Comparison of ENCODE assay signal across 9 mouse cellular contexts in the genomic region with DNA sequence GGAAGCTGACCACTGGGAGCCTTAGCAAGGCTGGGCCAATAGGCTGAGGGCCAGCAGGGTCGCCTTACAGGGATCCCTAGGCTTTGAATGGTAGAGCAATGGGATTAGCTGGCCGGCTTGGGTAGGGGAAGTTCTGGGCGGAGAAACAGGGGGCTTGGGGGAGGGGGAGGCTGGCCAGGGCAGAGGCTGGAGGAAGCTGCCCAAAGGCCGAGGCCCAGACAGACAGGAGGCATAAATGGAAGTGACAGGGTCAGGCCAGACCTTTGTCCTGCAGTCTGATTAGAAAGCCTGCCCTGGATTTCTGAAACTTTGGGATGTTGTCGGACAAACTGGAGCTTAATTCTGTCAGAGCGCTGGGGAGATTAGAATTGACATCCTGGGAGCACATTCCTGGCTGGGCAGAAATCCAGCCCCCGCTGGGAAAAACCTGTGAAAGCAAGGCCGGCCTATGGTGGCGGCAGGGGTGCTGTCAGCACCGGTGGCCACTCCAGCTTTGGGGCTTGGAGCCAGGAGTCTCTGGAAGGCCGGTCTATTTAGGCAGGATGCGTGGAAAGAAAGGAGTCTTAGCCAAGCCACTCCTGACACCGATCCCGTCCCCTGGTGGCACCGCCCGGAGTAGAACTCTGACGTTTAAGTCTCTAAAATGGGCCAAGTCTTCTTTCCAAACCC.
DNase-seq lines count a peak whose midpoint lies in the region; ATAC-seq lines count a peak whose summit lies in the region.
"Had no signal": no experiment of that assay in that cellular context is flagged by ENCODE, and none has a peak within 500 bp of the region (broad histone marks: within the 10 kb centered on the region; RNA-seq: fewer than 3 reads in every experiment).

No protein-coding gene starts in this region.

- peak overlapping the region; percentile 25 for H3K4me3 ChIP-seq in midbrain, embryonic 10.5 days
- H3K4me3 ChIP-seq in midbrain, embryonic 15.5 days, result no peak overlapping the region
- no peak overlapping the region for H3K4me3 ChIP-seq in embryonic facial prominence, embryonic 10.5 days
- H3K4me3 ChIP-seq: stomach, embryonic 15.5 days had no signal

- H3K4me2 ChIP-seq in midbrain, embryonic 15.5 days, result no peak overlapping the region
- H3K4me2 ChIP-seq: stomach, embryonic 15.5 days had no signal

- H3K27ac ChIP-seq in midbrain, embryonic 10.5 days (replicated peaks), result peak overlapping the region; percentile 81
- H3K27ac ChIP-seq in midbrain, embryonic 15.5 days, result no peak overlapping the region
- peak overlapping the region; percentile 55; the same call in 1 of the 2 replicates for H3K27ac ChIP-seq in embryonic facial prominence, embryonic 10.5 days (replicated peaks)
- H3K27ac ChIP-seq: stomach, embryonic 15.5 days had no signal

- peaks cover 90% of the 10 kb centered on the region for H3K4me1 ChIP-seq in midbrain, embryonic 10.5 days
- peaks cover 30% of the 10 kb centered on the region for H3K4me1 ChIP-seq in midbrain, embryonic 15.5 days
- peaks cover 77% of the 10 kb centered on the region for H3K4me1 ChIP-seq in embryonic facial prominence, embryonic 10.5 days

- H3K36me3 ChIP-seq in midbrain, embryonic 10.5 days, result no peaks in the 10 kb centered on the region
- H3K36me3 ChIP-seq in midbrain, embryonic 15.5 days (replicated peaks), result no peaks in the 10 kb centered on the region
- no peaks in the 10 kb centered on the region for H3K36me3 ChIP-seq in embryonic facial prominence, embryonic 10.5 days (replicated peaks)
- H3K36me3 ChIP-seq: stomach, embryonic 15.5 days had no signal

- DNase-seq in midbrain, embryonic 10.5 days (ENCODE audit: low spot score), result peak; percentile 92
- DNase-seq in embryonic facial prominence, embryonic 10.5 days (ENCODE audit: low spot score), result peak; percentile 69
- DNase-seq in heart, postnatal 14 days, result peak; percentile 65 to 80
- no peak for DNase-seq in ovary, postnatal 14 days (ENCODE audit: low spot score)
- no peak for DNase-seq in adrenal gland, postnatal 4 days (ENCODE audit: low spot score in 2 of 2)
- DNase-seq in frontal cortex, postnatal 25 days (ENCODE audit: low spot score in 2 of 2), result no peak

- no peak overlapping the region for H3K9ac ChIP-seq in midbrain, embryonic 15.5 days
- H3K9ac ChIP-seq: stomach, embryonic 15.5 days had no signal

- H3K9me3 ChIP-seq in midbrain, embryonic 10.5 days (replicated peaks), result no peaks in the 10 kb centered on the region
- H3K9me3 ChIP-seq in midbrain, embryonic 15.5 days, result no peaks in the 10 kb centered on the region
- no peaks in the 10 kb centered on the region for H3K9me3 ChIP-seq in embryonic facial prominence, embryonic 10.5 days
- H3K9me3 ChIP-seq: stomach, embryonic 15.5 days had no signal

- ATAC-seq in midbrain, embryonic 15.5 days (replicated peaks), result no peak
- ATAC-seq: Patski had no signal

- WGBS in midbrain, embryonic 10.5 days, result 8% methylated on average over 17 of the region's 17 CpGs
- WGBS in midbrain, embryonic 15.5 days, result 13% methylated on average over 17 of the region's 17 CpGs
- WGBS in embryonic facial prominence, embryonic 10.5 days, result 14% methylated on average over 17 of the region's 17 CpGs

- intact Hi-C loops in heart, postnatal 14 days (cut with DNase I), result no loop called here

- H3K27me3 ChIP-seq in midbrain, embryonic 10.5 days (ENCODE audit: low read depth, poor library complexity, severe bottlenecking), result peaks cover 96% of the 10 kb centered on the region
- peaks cover 44% of the 10 kb centered on the region for H3K27me3 ChIP-seq in midbrain, embryonic 15.5 days (replicated peaks)
- peaks cover 100% of the 10 kb centered on the region for H3K27me3 ChIP-seq in embryonic facial prominence, embryonic 10.5 days (replicated peaks; ENCODE audit: low read depth, poor library complexity, severe bottlenecking)
- H3K27me3 ChIP-seq: Patski had no signal

Comparison
In these comparisons a context has a peak if more than half of its experiments do, and no peak if none do; other contexts are left out.
1. DNase-seq: peak in midbrain, embryonic 10.5 days (single experiment), embryonic facial prominence, embryonic 10.5 days (single experiment) and heart, postnatal 14 days (2 of 2); none in ovary, postnatal 14 days (single experiment), adrenal gland, postnatal 4 days (0 of 2) and frontal cortex, postnatal 25 days (0 of 2).